Comparison of ENCODE assay signal across 22 mouse cellular contexts in genomic region chr16:45311479-45311878, GRCm38 (mm10).
"Had no signal": no experiment of that assay in that cellular context is flagged by ENCODE, and none has a peak within 500 bp of the region (broad histone marks: within the 10 kb centered on the region; RNA-seq: fewer than 3 reads in every experiment).

No protein-coding gene starts in this region.

- H3K9me3 ChIP-seq: heart, embryonic 13.5 days; heart, embryonic 15.5 days; hindbrain, embryonic 13.5 days; hindbrain, embryonic 15.5 days; limb, embryonic 10.5 days; limb, embryonic 12.5 days had no signal

- ATAC-seq: hindbrain, postnatal 0 days; intestine, embryonic 16.5 days had no signal

- H3K4me2 ChIP-seq: heart, embryonic 11.5 days; heart, embryonic 13.5 days; heart, embryonic 15.5 days; hindbrain, embryonic 13.5 days; hindbrain, embryonic 15.5 days; limb, embryonic 12.5 days; liver, embryonic 11.5 days had no signal

- H3K4me3 ChIP-seq: heart, adult 2 months; heart, embryonic 13.5 days; heart, embryonic 15.5 days; hindbrain, embryonic 13.5 days; hindbrain, embryonic 15.5 days; left cerebral cortex, adult 2 months; limb, embryonic 10.5 days; limb, embryonic 12.5 days had no signal

- H3K36me3 ChIP-seq: heart, embryonic 13.5 days; heart, embryonic 15.5 days; hindbrain, embryonic 13.5 days; hindbrain, embryonic 15.5 days; limb, embryonic 10.5 days; limb, embryonic 12.5 days had no signal

- H3K27ac ChIP-seq: heart, adult 2 months; heart, embryonic 13.5 days; heart, embryonic 15.5 days; hindbrain, embryonic 13.5 days; hindbrain, embryonic 15.5 days; hindbrain, postnatal 0 days; left cerebral cortex, adult 2 months; limb, embryonic 10.5 days; limb, embryonic 12.5 days had no signal

- H3K4me1 ChIP-seq: heart, embryonic 13.5 days; heart, embryonic 15.5 days; hindbrain, embryonic 13.5 days; hindbrain, embryonic 15.5 days; limb, embryonic 10.5 days; limb, embryonic 12.5 days had no signal

- H3K9ac ChIP-seq: heart, embryonic 13.5 days; heart, embryonic 15.5 days; hindbrain, embryonic 13.5 days; hindbrain, embryonic 15.5 days; limb, embryonic 12.5 days had no signal

- DNase-seq: gastrocnemius, postnatal 25 days; heart, adult 11 months; heart, adult 2 months; heart, postnatal 14 days; heart, postnatal 36 days; kidney, adult 11 months; kidney, adult 2 months; kidney, postnatal 10 days; kidney, postnatal 25 days; kidney, postnatal 4 days; liver had no signal

- H3K27me3 ChIP-seq: heart, embryonic 13.5 days; heart, embryonic 15.5 days; hindbrain, embryonic 13.5 days; hindbrain, embryonic 15.5 days; limb, embryonic 12.5 days had no signal
